Mouse (Mus musculus) frontal cortex, adult (tissue): Measurements from ENCODE around the gene Aff4.
"Not testable (repeated sequence)": the region's sequence is repeated elsewhere in the genome, so short reads cannot be mapped to it uniquely, and the experiment has no call there.

Experiments used
- ATAC-seq: cut with Nextera tagmentation; 2 replicates; pipeline ENCODE4 v1.9.2; 2017; ENCODE audit warnings: mild to moderate bottlenecking, moderate library complexity, mixed read lengths; ENCODE audit not compliant: low TSS enrichment

The Aff4 gene

DNA sequence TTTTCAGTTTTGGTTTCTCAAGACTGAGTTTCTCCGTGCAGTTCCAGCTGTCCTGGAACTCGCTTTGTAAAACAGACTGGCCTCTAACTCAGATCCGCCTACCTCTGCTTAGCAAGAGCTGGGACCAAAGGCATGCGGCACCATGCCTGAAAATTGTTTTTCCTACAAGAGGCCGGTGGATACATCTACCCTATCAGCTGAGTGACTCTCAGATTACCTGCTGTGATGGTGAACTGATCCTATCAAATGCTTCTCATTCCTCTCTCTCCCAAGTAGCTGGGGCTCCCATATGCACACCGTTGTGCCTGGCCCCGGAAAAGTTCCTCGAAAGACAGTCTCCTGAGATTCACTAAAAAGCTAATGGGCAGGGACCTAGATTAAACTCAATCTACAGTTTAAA, 12.9 kb upstream of the Aff4 start:
- no peak for ATAC-seq

DNA sequence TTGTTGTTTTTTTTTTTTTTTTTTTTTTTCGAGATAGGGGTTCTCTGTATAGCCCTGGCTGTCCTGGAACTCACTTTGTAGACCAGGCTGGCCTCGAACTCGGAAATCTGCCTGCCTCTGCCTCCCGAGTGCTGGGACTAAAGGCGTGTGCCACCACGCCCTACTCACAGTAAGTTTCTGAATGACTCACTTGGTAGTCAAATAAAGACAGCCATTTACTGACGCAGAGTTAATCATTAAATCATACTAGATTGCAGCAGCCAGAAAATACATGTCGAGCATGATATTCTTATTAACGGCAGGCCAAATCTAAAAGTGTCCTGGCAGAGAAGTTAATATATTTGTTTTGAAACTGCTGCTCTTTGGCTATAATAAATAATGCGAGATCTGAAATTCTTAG, 9.6 kb upstream of the Aff4 start:
- not testable (repeated sequence) for ATAC-seq

DNA sequence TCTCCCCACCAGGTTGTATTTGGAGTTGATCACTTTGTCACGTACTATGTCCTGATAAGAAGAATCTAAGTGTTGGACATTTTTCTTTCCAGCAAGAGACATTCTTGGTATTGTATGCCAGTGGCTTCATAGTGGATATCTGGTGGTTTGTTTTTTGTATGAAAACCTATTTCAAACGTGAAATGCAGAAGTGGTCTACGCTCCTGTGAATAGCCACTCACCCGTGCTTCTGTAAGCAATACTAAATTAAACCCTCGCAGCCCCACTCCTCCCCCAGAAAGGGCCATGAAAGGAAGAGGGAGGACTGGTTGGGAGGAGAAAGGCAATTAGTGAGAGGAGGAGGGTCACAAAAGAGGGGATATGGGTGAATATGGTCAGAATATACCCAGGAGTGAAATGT, 7.9 kb upstream of the Aff4 start:
- ATAC-seq = no peak

DNA sequence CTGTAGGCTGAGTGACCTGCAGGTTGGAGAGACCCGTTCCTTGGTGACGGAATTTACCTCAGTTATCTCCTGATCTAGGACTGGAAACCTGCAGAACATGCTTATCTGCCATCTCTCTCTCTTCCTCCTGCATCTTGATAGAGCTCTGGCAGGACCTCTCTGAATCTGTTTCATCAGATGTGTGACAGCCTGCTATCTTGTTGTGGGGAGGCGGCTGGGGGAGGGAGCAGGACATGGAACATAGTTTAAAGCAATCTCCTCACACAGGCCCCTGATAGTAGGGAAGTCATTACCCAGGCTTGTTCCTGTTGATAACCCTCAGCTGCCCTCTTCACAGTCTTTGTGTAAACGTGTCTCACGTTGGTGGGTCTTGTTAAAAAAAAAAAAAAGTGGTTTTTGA, 5.3 kb upstream of the Aff4 start:
- ATAC-seq = no peak

DNA sequence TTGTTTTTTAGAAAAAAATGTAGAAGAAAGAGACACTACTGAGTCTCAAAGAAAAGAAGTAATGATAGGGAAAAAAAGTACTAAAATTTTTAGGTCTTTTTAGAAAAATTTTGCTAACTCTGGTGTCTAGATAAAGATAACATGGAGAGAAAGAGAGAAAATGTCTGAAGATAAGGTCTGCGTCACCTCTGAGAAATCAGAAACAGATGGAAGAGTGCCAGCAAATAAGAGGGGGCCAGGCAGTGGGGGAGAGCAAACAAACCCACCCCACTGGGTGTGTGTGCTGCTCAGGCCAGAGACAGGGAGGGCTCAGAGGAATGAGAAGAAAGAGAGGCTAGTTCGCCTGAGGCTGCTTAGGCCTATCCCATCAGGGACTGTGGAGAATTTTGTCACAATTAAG, 4.9 kb upstream of the Aff4 start:
- no peak for ATAC-seq

DNA sequence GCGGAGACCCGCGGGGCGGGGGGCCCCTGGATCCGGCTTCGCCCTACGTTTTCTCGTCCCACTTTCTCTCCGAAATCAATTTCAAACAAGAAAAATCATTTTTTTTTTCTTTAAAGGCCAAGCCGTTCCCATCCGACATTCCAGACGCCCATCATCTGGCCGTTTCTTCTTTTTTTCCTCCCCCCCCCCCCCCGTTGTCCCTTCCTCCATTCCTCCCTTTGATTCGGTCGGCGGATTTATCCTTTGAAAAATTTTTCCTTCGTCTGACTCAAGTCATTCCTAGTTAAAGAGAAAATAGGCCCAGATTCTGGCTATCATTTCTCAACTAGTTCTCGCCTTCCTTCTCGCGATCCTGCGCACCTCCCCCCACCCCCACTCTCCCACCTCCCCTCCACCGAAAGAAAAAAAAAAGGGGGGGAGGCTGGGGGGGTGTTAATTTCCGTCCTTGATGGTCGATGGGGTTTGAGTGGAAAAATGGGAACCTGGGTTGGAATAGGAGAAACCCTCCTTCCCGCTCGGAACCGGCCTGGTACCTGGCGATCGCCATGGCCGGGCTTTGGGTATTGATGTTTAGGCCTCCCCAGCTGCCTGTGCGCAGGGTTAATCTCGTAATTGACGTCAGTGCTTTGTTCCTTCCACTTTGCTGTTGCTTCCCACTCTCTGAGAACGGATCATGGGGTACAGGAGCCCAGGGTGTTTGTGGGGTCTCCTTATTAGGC, 750 bp downstream of the Aff4 start:
- ATAC-seq = peak; percentile 42; the same call in 1 of the 2 replicates

DNA sequence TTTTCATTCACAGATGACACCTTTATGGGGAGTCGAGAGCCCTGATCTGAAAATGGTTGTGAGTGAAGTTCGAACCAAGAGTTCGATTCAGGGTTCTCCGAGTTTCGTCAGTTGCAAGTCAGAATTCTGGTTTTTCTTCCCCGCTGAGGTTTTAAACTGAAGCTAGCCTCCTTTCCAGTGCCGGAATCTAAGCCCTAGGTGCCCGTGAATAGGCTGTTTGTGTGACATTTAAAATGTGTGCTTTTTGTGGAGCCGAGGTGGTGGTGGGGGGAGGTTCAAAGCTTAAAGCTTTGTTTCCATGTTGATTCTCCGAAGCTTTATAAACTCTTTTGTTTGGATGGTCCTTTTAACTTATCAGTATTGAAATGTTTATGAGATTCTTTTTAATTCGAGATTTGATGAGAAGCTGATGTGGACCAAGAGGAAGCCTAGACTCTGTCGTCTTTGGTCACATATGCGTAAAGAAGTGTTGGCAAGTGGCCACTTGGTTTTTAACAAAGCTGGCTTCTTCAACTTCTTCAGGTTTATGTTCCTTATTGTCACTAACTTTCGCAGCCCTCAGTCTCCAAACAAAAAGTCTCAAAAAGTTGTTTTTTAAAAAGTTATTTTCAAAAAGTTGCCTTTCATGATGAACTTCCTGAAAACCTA, 1.4 kb downstream of the Aff4 start:
- ATAC-seq = no peak

DNA sequence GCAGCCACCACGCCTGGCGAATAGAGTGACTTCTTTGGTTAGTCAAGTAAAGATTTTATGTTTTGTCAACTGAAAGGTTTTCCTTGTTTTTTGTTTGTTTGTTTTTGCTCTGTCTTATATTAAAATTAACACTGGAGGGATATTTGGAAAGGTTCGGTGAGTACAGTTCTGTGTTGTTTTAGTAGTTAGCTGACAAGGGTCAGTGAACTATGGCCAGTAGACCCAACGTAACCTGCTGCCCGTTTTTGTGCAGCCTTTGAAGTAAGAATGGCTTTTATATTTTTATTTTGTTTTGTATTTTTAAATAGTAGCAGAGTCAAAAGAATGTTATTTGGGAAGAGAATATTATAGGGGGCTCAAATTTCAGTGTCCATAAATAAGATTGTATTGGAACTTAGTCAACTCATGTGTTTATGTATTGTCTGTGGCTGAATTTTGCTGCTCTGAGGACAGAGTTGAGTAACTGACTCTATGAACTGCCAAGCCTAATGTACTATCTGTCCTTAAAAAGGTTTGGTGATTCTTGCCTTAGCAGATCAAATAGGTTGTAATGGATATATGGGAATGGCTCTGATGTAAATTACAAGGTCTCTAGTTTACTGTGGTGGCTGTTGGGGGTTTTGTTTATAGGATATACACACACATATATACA, 8.0 kb downstream of the Aff4 start:
- ATAC-seq = no peak

DNA sequence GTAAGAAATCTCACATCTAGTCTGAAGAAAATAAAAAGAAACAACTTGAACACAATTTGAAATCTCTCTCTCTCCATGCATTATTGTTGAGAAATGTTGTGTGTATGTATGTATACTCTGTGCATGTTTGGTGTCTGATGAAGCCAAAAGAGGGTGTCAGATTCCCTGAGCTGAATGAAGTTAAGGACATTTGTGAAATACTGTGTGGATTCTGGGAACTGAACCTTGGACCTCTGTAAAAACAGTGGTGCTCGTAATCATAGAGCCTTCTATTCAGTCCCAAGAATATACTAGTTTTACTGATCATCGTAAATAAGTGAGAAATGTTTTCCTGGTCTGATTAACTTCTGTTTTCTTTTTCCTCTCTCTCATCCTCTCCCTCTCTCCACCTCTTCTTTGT, 16.4 kb downstream of the Aff4 start:
- ATAC-seq = no peak

DNA sequence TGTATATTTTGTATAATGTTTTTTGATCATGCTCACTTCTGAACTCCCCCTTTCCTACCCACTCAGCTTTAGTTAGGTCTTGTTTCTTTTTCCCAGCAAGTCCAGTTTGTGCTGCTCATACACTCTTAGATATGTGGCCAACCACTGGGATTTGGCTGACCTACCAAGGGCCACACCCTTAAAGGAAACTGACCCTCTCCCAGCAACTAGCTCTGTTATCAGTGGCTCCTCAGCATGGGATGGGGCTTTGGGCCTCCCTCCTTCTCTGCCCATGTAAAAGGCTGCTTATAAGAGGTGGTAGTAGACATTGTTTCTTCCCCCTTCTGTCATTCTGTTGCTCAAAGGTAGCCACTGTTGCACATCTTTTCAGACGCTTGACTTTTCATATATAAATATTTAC, 28.3 kb downstream of the Aff4 start:
- ATAC-seq = no peak

DNA sequence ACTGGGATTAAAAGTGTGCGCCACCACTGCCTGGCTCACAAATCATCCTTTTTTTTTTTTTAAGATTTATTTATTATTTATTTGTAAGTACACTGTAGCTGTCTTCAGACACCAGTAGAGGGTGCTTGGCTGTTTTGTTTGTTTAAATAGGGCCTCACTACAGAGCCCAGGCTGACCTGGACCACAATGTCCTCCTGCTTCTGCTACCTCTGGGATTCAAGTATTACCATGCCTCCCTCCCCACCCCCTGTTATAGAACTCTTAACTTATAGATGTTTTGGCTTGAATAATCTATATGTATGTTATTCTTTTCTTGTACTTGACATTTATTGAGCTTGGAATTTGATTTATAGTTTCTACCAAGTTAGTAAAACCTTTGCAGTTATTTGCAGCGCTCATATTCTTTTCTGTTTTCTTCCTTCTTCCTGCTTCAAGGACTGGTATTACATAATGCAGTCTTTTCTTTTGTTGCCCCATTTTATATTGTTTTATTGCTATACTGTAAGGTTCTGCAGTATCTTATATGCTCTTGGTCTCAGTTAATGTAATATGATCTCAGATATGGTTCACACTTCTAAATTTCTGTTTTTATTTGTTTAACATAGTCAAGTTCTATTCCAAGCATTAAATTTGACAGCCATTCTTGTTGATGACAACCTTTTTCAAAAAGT, 33.3 kb downstream of the Aff4 start:
- ATAC-seq = no peak

DNA sequence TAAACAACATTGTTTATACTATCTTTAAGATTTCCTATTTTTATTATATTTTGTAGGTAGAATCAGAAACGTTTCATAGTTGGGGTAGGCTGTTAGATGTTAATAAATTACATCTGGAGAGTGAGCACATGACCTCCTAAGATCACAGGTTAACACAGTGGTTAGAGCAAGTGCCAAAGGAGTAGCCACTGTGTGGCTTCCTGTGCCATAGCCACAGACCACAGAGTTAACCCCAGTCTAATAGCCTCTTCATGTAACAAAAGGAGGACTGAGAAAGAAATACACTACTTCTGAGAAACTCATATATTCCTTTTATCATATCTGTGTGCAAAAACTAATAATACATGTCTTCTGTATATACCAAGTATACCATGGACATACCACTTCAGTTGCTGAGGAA, 43.2 kb downstream of the Aff4 start:
- ATAC-seq = no peak

DNA sequence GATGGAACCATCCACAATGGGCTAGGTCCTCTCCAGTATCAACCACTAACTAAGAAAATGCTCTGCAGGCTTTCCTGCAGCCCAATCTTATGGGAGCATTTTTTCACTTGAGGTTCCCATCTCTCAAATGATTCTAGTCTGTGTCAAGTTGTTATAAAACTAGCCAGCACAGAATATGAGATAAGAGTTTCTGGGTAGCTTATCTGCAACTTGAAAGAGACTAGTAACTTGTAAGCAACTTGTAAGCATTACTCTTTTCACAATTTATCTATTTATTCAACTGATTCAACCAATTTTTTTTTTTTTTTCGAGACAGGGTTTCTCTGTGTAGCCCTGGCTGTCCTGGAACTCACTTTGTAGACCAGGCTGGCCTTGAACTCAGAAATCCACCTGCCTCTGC, 53.0 kb downstream of the Aff4 start:
- no peak for ATAC-seq

DNA sequence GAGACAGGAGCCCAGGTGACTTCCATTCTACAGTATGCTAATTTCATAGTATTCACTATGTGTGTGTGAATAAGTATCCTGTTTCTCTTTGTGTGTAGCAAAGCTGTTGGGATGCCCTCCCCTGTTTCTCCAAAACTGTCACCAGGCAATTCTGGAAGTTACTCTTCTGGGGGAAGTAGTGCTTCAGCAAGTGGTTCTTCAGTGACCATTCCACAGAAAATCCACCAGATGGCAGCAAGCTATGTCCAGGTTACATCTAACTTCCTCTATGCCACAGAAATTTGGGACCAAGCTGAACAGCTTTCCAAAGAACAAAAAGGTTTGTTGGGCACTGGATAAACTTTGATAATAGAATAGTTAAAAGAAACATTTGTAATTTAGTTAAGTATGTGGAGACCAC, 61.1 kb downstream of the Aff4 start:
- ATAC-seq = peak; percentile 69

DNA sequence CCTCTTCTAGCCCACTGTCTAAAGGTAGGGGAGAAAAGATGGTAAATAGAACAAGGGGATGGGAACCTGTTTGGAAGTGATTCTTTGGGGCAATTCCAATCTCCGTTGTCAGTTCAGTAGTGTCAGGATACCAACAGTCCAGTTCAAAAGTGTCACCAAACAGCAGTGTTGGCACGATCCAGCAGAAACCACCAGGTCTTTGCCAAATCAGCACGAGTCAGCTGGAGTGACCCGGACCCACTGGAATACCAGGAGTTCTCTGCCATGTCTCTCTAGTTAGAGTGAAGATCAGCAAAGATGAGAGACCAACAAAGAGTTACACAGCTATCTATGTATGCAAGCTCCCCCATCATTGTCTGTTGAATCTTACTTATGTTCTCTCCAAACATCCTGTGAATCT, 63.2 kb downstream of the Aff4 start:
- no peak for ATAC-seq

DNA sequence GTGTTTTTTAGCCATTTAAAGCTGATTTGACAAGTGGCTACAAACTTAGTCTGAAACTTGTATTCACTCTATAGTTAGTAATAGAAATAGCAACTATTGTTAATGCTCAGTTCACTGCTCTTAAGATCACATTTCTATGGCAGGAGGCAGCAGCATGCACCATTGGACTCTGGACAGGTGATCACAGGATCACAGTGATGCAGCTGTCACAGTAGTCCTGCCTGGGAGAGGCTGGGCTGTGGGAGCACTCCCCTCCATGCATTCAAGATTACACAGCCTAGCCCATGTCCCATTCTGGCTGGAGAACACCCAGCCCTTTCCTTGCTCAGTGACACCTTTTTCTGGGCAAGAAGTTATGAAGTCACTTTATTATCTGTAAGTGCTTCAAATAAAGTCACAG, 67.4 kb downstream of the Aff4 start:
- ATAC-seq = no peak

DNA sequence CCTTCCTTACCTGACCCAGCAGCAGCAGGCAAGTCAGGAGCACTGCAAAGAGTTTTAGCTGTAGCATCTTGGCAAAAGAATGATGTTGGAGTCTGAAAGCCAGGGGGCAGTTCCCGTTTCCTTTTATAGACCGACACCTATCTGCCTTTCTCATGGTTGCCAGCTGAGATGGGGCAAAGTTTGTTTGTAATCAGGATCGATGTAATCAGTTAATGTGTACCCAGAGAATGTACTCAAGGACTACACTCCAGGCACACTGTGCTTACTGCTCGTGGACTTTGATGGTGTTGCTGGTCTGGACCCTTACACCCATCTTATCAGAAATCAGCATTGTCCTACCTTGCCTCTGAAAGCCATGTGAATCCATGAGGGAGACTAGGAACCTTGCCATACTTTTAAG, 72.4 kb downstream of the Aff4 start, which contains the start of gene Leap2:
Gene Leap2 (minus strand): TSS at position 135 of the 400 bp plus-strand sequence.
- no peak for ATAC-seq

DNA sequence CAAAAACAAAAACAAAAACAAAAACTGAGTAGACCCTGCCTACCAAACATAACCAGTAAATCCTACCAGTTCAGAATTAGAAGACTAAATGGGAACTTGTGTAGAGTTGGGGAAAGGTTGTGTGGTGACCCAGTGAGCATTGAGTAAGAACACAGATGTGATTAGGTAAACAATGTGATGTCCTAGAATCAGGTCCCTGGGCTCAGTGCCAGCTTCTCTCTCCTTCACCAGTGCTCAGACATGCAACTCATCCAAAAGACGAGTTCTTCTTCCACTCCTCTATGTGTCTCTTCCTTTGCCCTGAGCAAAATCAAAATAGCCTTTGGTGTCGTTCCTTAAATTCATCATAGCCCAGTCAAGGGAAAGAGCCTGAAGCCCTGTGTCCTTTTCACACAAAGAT, 74.2 kb downstream of the Aff4 start:
- peak; percentile 15; the same call in 1 of the 2 replicates for ATAC-seq

DNA sequence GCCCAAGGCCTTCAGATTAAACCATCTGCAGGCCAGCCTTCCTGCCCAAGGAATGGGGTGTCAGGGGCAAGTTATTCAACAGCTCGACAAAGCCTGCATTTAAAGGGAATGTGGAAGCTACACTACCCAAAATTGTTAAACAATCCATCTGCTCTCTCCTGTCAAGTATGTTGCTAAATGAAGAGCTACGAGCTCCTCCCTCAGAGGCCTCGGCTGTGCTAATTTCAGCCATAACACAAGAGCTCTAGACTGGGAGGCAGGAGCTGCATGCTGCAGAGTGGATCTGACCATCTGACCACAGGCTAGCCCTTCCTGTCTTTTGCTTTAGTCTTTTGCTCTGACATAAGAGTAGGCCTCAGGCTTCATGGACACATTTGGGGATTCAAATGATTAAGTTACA, 74.6 kb downstream of the Aff4 start:
- peak; percentile 69 for ATAC-seq

DNA sequence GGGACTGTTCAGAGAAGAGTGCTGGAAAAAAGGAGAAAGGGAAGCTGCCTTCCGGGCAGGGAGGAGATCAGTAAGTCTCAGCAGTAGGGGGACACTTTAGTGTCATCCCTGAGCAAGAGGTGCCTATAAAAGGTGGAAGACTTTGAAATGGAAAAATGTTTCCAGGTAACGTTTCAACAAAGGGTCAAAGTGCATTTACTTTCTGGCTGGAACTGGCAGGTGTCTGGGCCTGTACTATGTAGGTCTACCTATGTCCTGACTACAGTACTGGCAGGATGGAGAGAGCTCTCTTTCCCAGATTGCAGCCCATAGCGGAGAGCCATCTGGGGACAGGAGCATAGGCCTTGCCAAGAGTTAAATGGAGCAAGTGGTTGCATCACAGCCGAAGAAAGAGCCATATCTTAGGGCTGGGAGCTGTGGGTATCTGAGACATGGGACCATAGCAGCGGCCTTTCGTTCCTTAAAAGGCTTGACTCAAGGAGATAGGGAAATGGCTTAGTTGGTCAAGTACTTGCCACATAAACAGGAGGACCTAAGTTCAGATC, 75.2 kb downstream of the Aff4 start:
- peak; percentile 18; the same call in 1 of the 2 replicates for ATAC-seq

DNA sequence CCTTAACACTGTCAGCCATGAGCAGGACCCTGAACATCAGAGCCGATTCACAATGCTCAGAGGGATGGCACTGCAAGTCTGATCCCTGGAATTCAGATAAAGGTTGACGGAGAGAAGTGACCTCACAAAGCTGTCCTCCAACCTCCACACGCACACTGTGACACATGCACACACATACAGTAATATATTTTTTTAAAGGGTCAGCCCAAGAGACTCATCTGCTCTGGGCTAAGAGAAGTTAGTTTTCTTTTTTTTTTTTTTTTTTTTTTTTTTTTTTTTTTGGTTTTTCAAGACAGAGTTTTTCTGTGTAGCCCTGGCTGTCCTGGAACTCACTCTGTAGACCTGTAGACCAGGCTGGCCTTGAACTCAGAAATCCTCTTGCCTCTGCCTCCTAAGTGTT, 76.3 kb downstream of the Aff4 start:
- not testable (repeated sequence) for ATAC-seq

DNA sequence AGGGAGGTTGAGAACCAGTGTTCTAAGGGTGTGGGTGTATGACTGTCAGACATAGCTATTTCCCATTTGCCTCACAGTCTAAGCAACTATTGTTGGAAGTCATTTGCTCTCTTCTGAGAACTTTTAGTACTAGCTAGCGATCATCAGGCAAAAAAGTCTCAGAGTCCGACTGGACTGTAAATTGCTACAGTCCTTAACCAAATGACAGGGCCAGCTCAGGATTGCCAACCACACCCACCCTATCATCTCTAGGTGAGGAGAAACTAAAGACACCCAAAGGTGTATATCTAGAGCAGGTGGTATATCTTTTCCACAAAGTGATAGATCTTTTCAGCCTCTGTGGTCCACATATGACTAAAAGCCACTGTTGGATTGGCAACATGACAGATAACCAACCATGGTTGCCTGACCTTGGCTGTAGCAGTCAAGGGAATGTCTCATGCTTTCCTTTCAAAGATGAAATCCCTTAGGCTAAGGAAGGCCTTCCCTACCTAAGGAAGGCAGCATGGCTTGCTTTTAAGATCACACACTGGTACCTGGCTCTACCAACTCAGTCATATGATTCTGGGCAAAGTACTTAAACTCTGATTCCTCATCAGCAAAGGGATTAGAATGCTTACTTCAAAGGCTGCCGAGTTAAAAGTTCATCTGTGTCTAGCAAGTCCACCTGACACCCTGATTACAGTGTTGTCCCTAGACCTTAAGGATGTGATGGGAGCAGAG, 77.5 kb downstream of the Aff4 start:
- ATAC-seq = no peak
